Mouse (Mus musculus) MEL (cell line): ENCODE results near the gene Itga2b.

Experiments used
- CTCF ChIP-seq, 3 experiments: IDR thresholded peaks in 2 of 3; conservative IDR thresholded peaks in 1 of 3; 2 replicates each; pipeline ENCODE4 v1.5.1; 2011 to 2012; ENCODE audit warnings: low read length in 3 of 3, low read depth in 2 of 3, mild to moderate bottlenecking in 2 of 3, improper control_type of control experiment in 1 of 3, inconsistent platforms in 1 of 3, mixed read lengths in 1 of 3, moderate library complexity in 1 of 3; ENCODE audit not compliant: control insufficient read depth in 1 of 3, insufficient read depth in 1 of 3, poor library complexity in 1 of 3, severe bottlenecking in 1 of 3
- EP300 ChIP-seq, 2 experiments: IDR thresholded peaks; 2 replicates each; pipeline ENCODE4 v1.6.1; 2011; ENCODE audit warnings: improper control_type of control experiment in 2 of 2, low read length in 2 of 2, low read depth in 1 of 2, mild to moderate bottlenecking in 1 of 2

GRCm38 (mm10) chr11:102441434-102441833, 28.5 kb downstream of the Itga2b start:
- TF ChIP-seq EP300 (IDR thresholded peaks at IDR 0.05; ENCODE audit: low read depth in 1 of 2, low read length in 2 of 2) (no peak), CTCF (IDR thresholded peaks at IDR 0.05 in 2 of 3, conservative IDR thresholded peaks at IDR 0.05 in 1 of 3; ENCODE audit: control insufficient read depth in 1 of 3, insufficient read depth in 1 of 3, low read depth in 2 of 3, low read length in 3 of 3, poor library complexity in 1 of 3, severe bottlenecking in 1 of 3) (peak; percentile 40 to 61 (median 56))
